Mouse (Mus musculus) testis, adult 2 months (tissue): Measurements from ENCODE around the gene Snapc4. TPM values are rescaled to one million over a fixed set of nuclear protein-coding genes. Genes with fewer than 3 reads are reported as not detected.
A peak's percentile ranks its signal among the peaks of the same experiment; 100 is the strongest.

Experiments
- H3K27ac ChIP-seq: fragments of 200-500 bp; 2 replicates; pipeline ENCODE4 v1.5.1; 2012; ENCODE audit warnings: low read depth, low read length; ENCODE audit not compliant: control insufficient read depth, insufficient read depth
- H3K27me3 ChIP-seq: fragments of 200-500 bp; 2 replicates; pipeline ENCODE4 v1.6.1; 2012; ENCODE audit warnings: mild to moderate bottlenecking, low read length, moderate library complexity; ENCODE audit not compliant: control insufficient read depth, insufficient read depth
- H3K36me3 ChIP-seq: fragments of 200-500 bp; 2 replicates; pipeline ENCODE4 v1.6.1; 2012; ENCODE audit warnings: mild to moderate bottlenecking, low read length; ENCODE audit not compliant: control insufficient read depth, insufficient read depth
- H3K4me1 ChIP-seq: fragments of 200-500 bp; 2 replicates; pipeline ENCODE4 v1.6.1; 2012; ENCODE audit warnings: low read length; ENCODE audit not compliant: control insufficient read depth, insufficient read depth
- H3K4me3 ChIP-seq: fragments of 200-500 bp; 2 replicates; pipeline ENCODE4 v1.5.1; 2012; ENCODE audit warnings: low read depth, mild to moderate bottlenecking, low read length, moderate library complexity, mixed read lengths; ENCODE audit not compliant: control insufficient read depth
- CTCF ChIP-seq: fragments of 200-500 bp; IDR thresholded peaks from 2 replicates; pipeline ENCODE4 v1.5.1; 2012; ENCODE audit warnings: low read depth, mild to moderate bottlenecking, inconsistent platforms, low read length, moderate library complexity; ENCODE audit not compliant: control insufficient read depth, insufficient read depth, insufficient replicate concordance
- POLR2A ChIP-seq: fragments of 200-500 bp; IDR thresholded peaks from 2 replicates; pipeline ENCODE4 v1.6.1; 2012; ENCODE audit warnings: low read depth, mild to moderate bottlenecking, inconsistent platforms, low read length, moderate library complexity; ENCODE audit not compliant: control insufficient read depth
- polyA plus RNA-seq: library from polyadenylated mRNA; depleted of rRNA; stranded (reverse); fragments of >200 nt; gene quantifications from 2 replicates; pipeline ENCODE4 v1.2.3, GENCODE M21; 2012; rRNA removed

The Snapc4 gene
- polyA plus RNA-seq: 20.2 and 22.5 TPM in 2 replicates

- no peaks in the 10 kb centered on the region for H3K27me3 ChIP-seq
- peaks cover 2% of the 10 kb centered on the region for H3K36me3 ChIP-seq
- peak; percentile 81 for TF ChIP-seq POLR2A
- TF ChIP-seq CTCF: no peak
- H3K27ac ChIP-seq: peak within 1 kb of the TSS; percentile 81
- peak within 1 kb of the TSS; percentile 100 for H3K4me3 ChIP-seq
- H3K4me1 ChIP-seq: no peaks in the 10 kb centered on the region; the same call in 1 of the 2 replicates
Measured at GRCm38 (mm10) chr2:26380131-26380771, at the start of gene Snapc4. Gene Snapc4, minus strand, starts transcription at chr2:26380653.

- TF ChIP-seq CTCF (no peak), POLR2A (no peak)
- Histone ChIP-seq H3K27me3 (no peaks in the 10 kb centered on the region), H3K27ac (no peak overlapping the region), H3K4me1 (no peaks in the 10 kb centered on the region), H3K4me3 (no peak overlapping the region), H3K36me3 (peaks cover 20% of the 10 kb centered on the region)
Measured at GRCm38 (mm10) chr2:26429851-26430250, 49.4 kb upstream of the Snapc4 start.

- no peak overlapping the region for H3K4me3 ChIP-seq
- TF ChIP-seq POLR2A: no peak
- no peak for TF ChIP-seq CTCF
- H3K36me3 ChIP-seq: peaks cover 17% of the 10 kb centered on the region
- H3K27me3 ChIP-seq: no peaks in the 10 kb centered on the region
- no peaks in the 10 kb centered on the region for H3K4me1 ChIP-seq
- H3K27ac ChIP-seq: no peak overlapping the region
Measured at GRCm38 (mm10) chr2:26424541-26424940, 44.1 kb upstream of the Snapc4 start.

GRCm38 (mm10) chr2:26423086-26423485, 42.6 kb upstream of the Snapc4 start:
- Histone ChIP-seq H3K4me1 (no peaks in the 10 kb centered on the region), H3K36me3 (peaks cover 13% of the 10 kb centered on the region), H3K4me3 (no peak overlapping the region), H3K27ac (no peak overlapping the region), H3K27me3 (no peaks in the 10 kb centered on the region)
- TF ChIP-seq POLR2A (no peak), CTCF (no peak)

- no peaks in the 10 kb centered on the region for H3K4me1 ChIP-seq
- no peaks in the 10 kb centered on the region for H3K27me3 ChIP-seq
- TF ChIP-seq POLR2A: no peak
- TF ChIP-seq CTCF: no peak
- H3K27ac ChIP-seq: no peak overlapping the region
- peaks cover 11% of the 10 kb centered on the region for H3K36me3 ChIP-seq
- no peak overlapping the region for H3K4me3 ChIP-seq
Measured at GRCm38 (mm10) chr2:26421969-26422368, 41.5 kb upstream of the Snapc4 start.

- no peak overlapping the region for H3K4me3 ChIP-seq
- peaks cover 9% of the 10 kb centered on the region for H3K36me3 ChIP-seq
- no peaks in the 10 kb centered on the region for H3K4me1 ChIP-seq
- no peak overlapping the region for H3K27ac ChIP-seq
- H3K27me3 ChIP-seq: no peaks in the 10 kb centered on the region
- no peak for TF ChIP-seq CTCF
- TF ChIP-seq POLR2A: no peak
Measured at GRCm38 (mm10) chr2:26418120-26418519, 37.7 kb upstream of the Snapc4 start.

- Histone ChIP-seq H3K36me3 (peaks cover 8% of the 10 kb centered on the region), H3K4me1 (no peaks in the 10 kb centered on the region), H3K27ac (no peak overlapping the region), H3K4me3 (no peak overlapping the region), H3K27me3 (no peaks in the 10 kb centered on the region)
- TF ChIP-seq POLR2A (no peak), CTCF (no peak)
Measured at GRCm38 (mm10) chr2:26417066-26417465, 36.6 kb upstream of the Snapc4 start.

- Histone ChIP-seq H3K4me1 (peaks cover 12% of the 10 kb centered on the region), H3K27ac (no peak overlapping the region; the same call in 1 of the 2 replicates), H3K27me3 (no peaks in the 10 kb centered on the region), H3K4me3 (no peak overlapping the region), H3K36me3 (peaks cover 2% of the 10 kb centered on the region)
- TF ChIP-seq CTCF: no peak
- no peak for TF ChIP-seq POLR2A
Measured at GRCm38 (mm10) chr2:26410931-26411411, 30.5 kb upstream of the Snapc4 start.
